ENCODE assay signal across 16 mouse cellular contexts in the genomic region with DNA sequence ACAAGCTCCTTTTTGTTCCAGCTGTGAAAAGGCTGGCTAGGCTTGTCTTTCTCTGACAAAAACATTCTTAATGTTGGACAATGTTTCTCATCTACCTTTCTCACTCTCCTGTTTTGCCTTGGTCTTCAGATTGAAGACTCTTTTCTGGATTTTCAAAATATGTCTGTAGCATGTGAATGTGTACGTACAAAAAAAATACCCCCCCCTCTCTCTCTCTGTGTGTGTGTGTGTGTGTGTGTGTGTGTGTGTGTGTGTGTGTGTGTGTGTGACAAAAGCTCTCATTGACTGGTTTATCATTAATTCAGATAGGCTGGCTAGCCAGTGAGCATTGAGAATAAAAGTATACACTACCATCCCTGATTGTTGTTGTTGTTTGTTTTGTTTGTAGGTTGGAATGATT.
DNase-seq lines count a peak whose midpoint lies in the region; ATAC-seq lines count a peak whose summit lies in the region.
"Had no signal": no experiment of that assay in that cellular context is flagged by ENCODE, and none has a peak within 500 bp of the region (broad histone marks: within the 10 kb centered on the region; RNA-seq: fewer than 3 reads in every experiment).

No protein-coding gene starts in this region.

- WGBS in embryonic facial prominence, embryonic 11.5 days: 82% methylated on average over 1 of the region's 1 CpGs
- 36% methylated on average over 1 of the region's 1 CpGs for WGBS in forebrain, embryonic 12.5 days
- WGBS in hindbrain, embryonic 13.5 days: 46% methylated on average over 1 of the region's 1 CpGs
- 10% methylated on average over 1 of the region's 1 CpGs for WGBS in midbrain, embryonic 15.5 days

- peak; percentile 14; the same call in 1 of the 2 replicates for ATAC-seq in embryonic facial prominence, embryonic 11.5 days (replicated peaks; ENCODE audit: insufficient number of reproducible peaks, low FRiP score, low TSS enrichment, low read depth)
- peak; percentile 12; the same call in 1 of the 2 replicates for ATAC-seq in forebrain, embryonic 12.5 days (ENCODE audit: low FRiP score)
- peak; percentile 27; the same call in 1 of the 2 replicates for ATAC-seq in hindbrain, embryonic 13.5 days (ENCODE audit: low FRiP score)
- ATAC-seq in midbrain, embryonic 15.5 days (replicated peaks): peak; percentile 12; the same call in 1 of the 2 replicates

- H3K36me3 ChIP-seq in embryonic facial prominence, embryonic 11.5 days (replicated peaks; ENCODE audit: control insufficient read depth, insufficient read depth, low read depth, low read length): no peaks in the 10 kb centered on the region
- H3K36me3 ChIP-seq in forebrain, embryonic 12.5 days (replicated peaks): no peaks in the 10 kb centered on the region
- H3K36me3 ChIP-seq in hindbrain, embryonic 13.5 days: no peaks in the 10 kb centered on the region
- H3K36me3 ChIP-seq in midbrain, embryonic 15.5 days (replicated peaks): no peaks in the 10 kb centered on the region
- H3K36me3 ChIP-seq: heart, embryonic 15.5 days had no signal

- no peak for DNase-seq in embryonic facial prominence, embryonic 11.5 days (ENCODE audit: low spot score)
- DNase-seq in adrenal gland, postnatal 4 days (ENCODE audit: low spot score in 2 of 2): no peak
- DNase-seq in right cerebral cortex, postnatal 14 days: no peak
- no peak for DNase-seq in urinary bladder, adult 2 months (ENCODE audit: low spot score)
- DNase-seq: cerebellum, adult 11-12 months; cerebellum, postnatal 36 days; heart, adult 11 months; kidney, adult 2 months; liver; lung, adult 18-20 months; lung, postnatal 4 days; thymus, adult 18-20 months had no signal

- H3K4me1 ChIP-seq in embryonic facial prominence, embryonic 11.5 days (ENCODE audit: control insufficient read depth, insufficient read depth, low read length): no peaks in the 10 kb centered on the region
- peaks cover 14% of the 10 kb centered on the region for H3K4me1 ChIP-seq in forebrain, embryonic 12.5 days
- peaks cover 7% of the 10 kb centered on the region for H3K4me1 ChIP-seq in hindbrain, embryonic 13.5 days (replicated peaks)
- H3K4me1 ChIP-seq in midbrain, embryonic 15.5 days: peaks cover 5% of the 10 kb centered on the region
- H3K4me1 ChIP-seq: heart, embryonic 15.5 days had no signal

- no peaks in the 10 kb centered on the region for H3K27me3 ChIP-seq in embryonic facial prominence, embryonic 11.5 days (ENCODE audit: control insufficient read depth, insufficient read depth, low read length)
- no peaks in the 10 kb centered on the region for H3K27me3 ChIP-seq in forebrain, embryonic 12.5 days
- H3K27me3 ChIP-seq in hindbrain, embryonic 13.5 days: peaks cover 19% of the 10 kb centered on the region; the same call in 1 of the 2 replicates
- no peaks in the 10 kb centered on the region for H3K27me3 ChIP-seq in midbrain, embryonic 15.5 days (replicated peaks)
- H3K27me3 ChIP-seq: heart, embryonic 15.5 days had no signal

- no peak overlapping the region for H3K9ac ChIP-seq in embryonic facial prominence, embryonic 11.5 days (replicated peaks; ENCODE audit: low read length)
- H3K9ac ChIP-seq in forebrain, embryonic 12.5 days: no peak overlapping the region
- no peak overlapping the region for H3K9ac ChIP-seq in hindbrain, embryonic 13.5 days
- H3K9ac ChIP-seq in midbrain, embryonic 15.5 days: no peak overlapping the region
- H3K9ac ChIP-seq: heart, embryonic 15.5 days had no signal

- no peak overlapping the region for H3K4me2 ChIP-seq in embryonic facial prominence, embryonic 11.5 days (ENCODE audit: low read depth, low read length)
- H3K4me2 ChIP-seq in forebrain, embryonic 12.5 days: no peak overlapping the region
- no peak overlapping the region for H3K4me2 ChIP-seq in hindbrain, embryonic 13.5 days
- no peak overlapping the region for H3K4me2 ChIP-seq in midbrain, embryonic 15.5 days
- H3K4me2 ChIP-seq: heart, embryonic 15.5 days had no signal

- H3K4me3 ChIP-seq in embryonic facial prominence, embryonic 11.5 days (ENCODE audit: low read depth, low read length): no peak overlapping the region
- no peak overlapping the region for H3K4me3 ChIP-seq in forebrain, embryonic 12.5 days (replicated peaks)
- no peak overlapping the region for H3K4me3 ChIP-seq in hindbrain, embryonic 13.5 days
- no peak overlapping the region for H3K4me3 ChIP-seq in midbrain, embryonic 15.5 days
- H3K4me3 ChIP-seq: heart, embryonic 15.5 days had no signal

- H3K27ac ChIP-seq in embryonic facial prominence, embryonic 11.5 days (replicated peaks; ENCODE audit: low read depth, low read length): no peak overlapping the region
- H3K27ac ChIP-seq in forebrain, embryonic 12.5 days: peak overlapping the region; percentile 82
- peak overlapping the region; percentile 78 for H3K27ac ChIP-seq in hindbrain, embryonic 13.5 days
- peak overlapping the region; percentile 68 for H3K27ac ChIP-seq in midbrain, embryonic 15.5 days
- H3K27ac ChIP-seq: heart, embryonic 15.5 days had no signal

- H3K9me3 ChIP-seq in embryonic facial prominence, embryonic 11.5 days (replicated peaks; ENCODE audit: control insufficient read depth, low read length): no peaks in the 10 kb centered on the region
- H3K9me3 ChIP-seq in forebrain, embryonic 12.5 days: no peaks in the 10 kb centered on the region
- H3K9me3 ChIP-seq in hindbrain, embryonic 13.5 days: no peaks in the 10 kb centered on the region
- no peaks in the 10 kb centered on the region for H3K9me3 ChIP-seq in midbrain, embryonic 15.5 days
- H3K9me3 ChIP-seq: heart, embryonic 15.5 days had no signal
